Mouse (Mus musculus): ENCODE data around the gene Ripor1. TPM values are rescaled to one million over a fixed set of nuclear protein-coding genes. Genes with fewer than 3 reads are reported as not detected.
"Not testable (repeated sequence)": the region's sequence is repeated elsewhere in the genome, so short reads cannot be mapped to it uniquely, and the experiment has no call there.

Ripor1 gene
- polyA plus RNA-seq, 1 experiment from 2014 or later = 23.6 TPM

GRCm38 (mm10) chr8:105598777-105599176 lies 6.3 kb upstream of the Ripor1 start:
- H3K4me1 ChIP-seq (ENCODE audit: control insufficient read depth, insufficient read depth, low read length) = peaks cover 14% of the 10 kb centered on the region

GRCm38 (mm10) chr8:105601301-105601700 lies 3.8 kb upstream of the Ripor1 start:
- Histone ChIP-seq H3K4me1 (ENCODE audit: control insufficient read depth, insufficient read depth, low read length) (peaks cover 11% of the 10 kb centered on the region), H3K4me2 (no peak overlapping the region), H3K9ac (ENCODE audit: low read depth, low read length) (no peak overlapping the region), H3K27me3 (ENCODE audit: control insufficient read depth, insufficient read depth, low read length) (no peaks in the 10 kb centered on the region), H3K4me3 (ENCODE audit: low read depth, low read length) (no peak overlapping the region), H3K27ac (ENCODE audit: low read depth, low read length) (no peak overlapping the region), H3K9me3 (replicated peaks; ENCODE audit: control insufficient read depth, low read length) (no peaks in the 10 kb centered on the region), H3K36me3 (ENCODE audit: control insufficient read depth, insufficient read depth, low read length) (no peaks in the 10 kb centered on the region)
- 64% methylated on average over 5 of the region's 5 CpGs for WGBS (ENCODE audit: insufficient replicate concordance)
- ATAC-seq (replicated peaks; ENCODE audit: insufficient number of reproducible peaks, low FRiP score, low TSS enrichment) = no peak

More at GRCm38 (mm10) chr8:105598777-105599176, 6.3 kb upstream of the Ripor1 start:
- Histone ChIP-seq H3K36me3 (ENCODE audit: control insufficient read depth, insufficient read depth, low read length) (no peaks in the 10 kb centered on the region), H3K27ac (ENCODE audit: low read depth, low read length) (no peak overlapping the region), H3K27me3 (ENCODE audit: control insufficient read depth, insufficient read depth, low read length) (no peaks in the 10 kb centered on the region), H3K9ac (ENCODE audit: low read depth, low read length) (no peak overlapping the region), H3K9me3 (replicated peaks; ENCODE audit: control insufficient read depth, low read length) (no peaks in the 10 kb centered on the region), H3K4me3 (ENCODE audit: low read depth, low read length) (no peak overlapping the region), H3K4me2 (no peak overlapping the region)
- no peak for ATAC-seq (replicated peaks; ENCODE audit: insufficient number of reproducible peaks, low FRiP score, low TSS enrichment)
- WGBS (ENCODE audit: insufficient replicate concordance) = 57% methylated on average over 6 of the region's 6 CpGs

GRCm38 (mm10) chr8:105602540-105602939 lies 2.5 kb upstream of the Ripor1 start:
- not testable (repeated sequence) for H3K9me3 ChIP-seq (replicated peaks; ENCODE audit: control insufficient read depth, low read length); H3K27ac ChIP-seq (ENCODE audit: low read depth, low read length); H3K27me3 ChIP-seq (ENCODE audit: control insufficient read depth, insufficient read depth, low read length); H3K4me2 ChIP-seq; H3K9ac ChIP-seq (ENCODE audit: low read depth, low read length); H3K36me3 ChIP-seq (ENCODE audit: control insufficient read depth, insufficient read depth, low read length); H3K4me3 ChIP-seq (ENCODE audit: low read depth, low read length); ATAC-seq (replicated peaks; ENCODE audit: insufficient number of reproducible peaks, low FRiP score, low TSS enrichment)
- peaks cover 14% of the 10 kb centered on the region for H3K4me1 ChIP-seq (ENCODE audit: control insufficient read depth, insufficient read depth, low read length)
- WGBS (ENCODE audit: insufficient replicate concordance) = 67% methylated on average over 3 of the region's 3 CpGs

GRCm38 (mm10) chr8:105605491-105606188 lies 585 bp downstream of the Ripor1 start:
- Histone ChIP-seq H3K9ac (ENCODE audit: low read depth, low read length) (peak overlapping the region; percentile 84), H3K27ac (ENCODE audit: low read depth, low read length) (peak overlapping the region; percentile 94), H3K4me2 (peak overlapping the region; percentile 81), H3K27me3 (ENCODE audit: control insufficient read depth, insufficient read depth, low read length) (no peaks in the 10 kb centered on the region), H3K9me3 (replicated peaks; ENCODE audit: control insufficient read depth, low read length) (no peaks in the 10 kb centered on the region), H3K4me3 (ENCODE audit: low read depth, low read length) (peak overlapping the region; percentile 67), H3K36me3 (ENCODE audit: control insufficient read depth, insufficient read depth, low read length) (no peaks in the 10 kb centered on the region), H3K4me1 (ENCODE audit: control insufficient read depth, insufficient read depth, low read length) (peaks cover 22% of the 10 kb centered on the region)
- no peak; the same call in none of the 2 replicates for ATAC-seq (replicated peaks; ENCODE audit: insufficient number of reproducible peaks, low FRiP score, low TSS enrichment)
- WGBS (ENCODE audit: insufficient replicate concordance) = under 1% methylated on average over 32 of the region's 39 CpGs

- Histone ChIP-seq H3K27ac (ENCODE audit: low read depth, low read length) (peak overlapping the region; percentile 94), H3K4me2 (peak overlapping the region; percentile 81), H3K4me3 (ENCODE audit: low read depth, low read length) (peak overlapping the region; percentile 67), H3K36me3 (ENCODE audit: control insufficient read depth, insufficient read depth, low read length) (no peaks in the 10 kb centered on the region), H3K4me1 (ENCODE audit: control insufficient read depth, insufficient read depth, low read length) (peaks cover 22% of the 10 kb centered on the region), H3K27me3 (ENCODE audit: control insufficient read depth, insufficient read depth, low read length) (no peaks in the 10 kb centered on the region), H3K9ac (ENCODE audit: low read depth, low read length) (peak overlapping the region; percentile 84), H3K9me3 (replicated peaks; ENCODE audit: control insufficient read depth, low read length) (no peaks in the 10 kb centered on the region)
- 2% methylated on average over 28 of the region's 30 CpGs for WGBS (ENCODE audit: insufficient replicate concordance)
- peak; percentile 69 for ATAC-seq (replicated peaks; ENCODE audit: insufficient number of reproducible peaks, low FRiP score, low TSS enrichment)
Observed at GRCm38 (mm10) chr8:105606189-105607023, 1.4 kb downstream of the Ripor1 start.

- Histone ChIP-seq H3K4me1 (ENCODE audit: control insufficient read depth, insufficient read depth, low read length) (peaks cover 22% of the 10 kb centered on the region), H3K36me3 (ENCODE audit: control insufficient read depth, insufficient read depth, low read length) (no peaks in the 10 kb centered on the region), H3K27me3 (ENCODE audit: control insufficient read depth, insufficient read depth, low read length) (no peaks in the 10 kb centered on the region), H3K4me2 (peak overlapping the region; percentile 81), H3K4me3 (ENCODE audit: low read depth, low read length) (peak overlapping the region; percentile 67), H3K9me3 (replicated peaks; ENCODE audit: control insufficient read depth, low read length) (no peaks in the 10 kb centered on the region), H3K9ac (ENCODE audit: low read depth, low read length) (peak overlapping the region; percentile 84), H3K27ac (ENCODE audit: low read depth, low read length) (peak overlapping the region; percentile 94)
- WGBS (ENCODE audit: insufficient replicate concordance) = 6% methylated on average over 10 of the region's 10 CpGs
- no peak for ATAC-seq (replicated peaks; ENCODE audit: insufficient number of reproducible peaks, low FRiP score, low TSS enrichment)
Observed at GRCm38 (mm10) chr8:105607062-105607461, 2.0 kb downstream of the Ripor1 start.

GRCm38 (mm10) chr8:105607684-105608083 lies 2.6 kb downstream of the Ripor1 start:
- Histone ChIP-seq H3K27ac (ENCODE audit: low read depth, low read length) (no peak overlapping the region), H3K9me3 (replicated peaks; ENCODE audit: control insufficient read depth, low read length) (no peaks in the 10 kb centered on the region), H3K9ac (ENCODE audit: low read depth, low read length) (no peak overlapping the region; the same call in 1 of the 2 replicates), H3K4me2 (peak overlapping the region; percentile 81), H3K4me3 (ENCODE audit: low read depth, low read length) (no peak overlapping the region), H3K27me3 (ENCODE audit: control insufficient read depth, insufficient read depth, low read length) (no peaks in the 10 kb centered on the region), H3K4me1 (ENCODE audit: control insufficient read depth, insufficient read depth, low read length) (peaks cover 22% of the 10 kb centered on the region), H3K36me3 (ENCODE audit: control insufficient read depth, insufficient read depth, low read length) (no peaks in the 10 kb centered on the region)
- 36% methylated on average over 4 of the region's 4 CpGs for WGBS (ENCODE audit: insufficient replicate concordance)
- ATAC-seq (replicated peaks; ENCODE audit: insufficient number of reproducible peaks, low FRiP score, low TSS enrichment) = no peak

GRCm38 (mm10) chr8:105609355-105609754 lies 4.3 kb downstream of the Ripor1 start:
- Histone ChIP-seq H3K9ac (ENCODE audit: low read depth, low read length) (no peak overlapping the region), H3K36me3 (ENCODE audit: control insufficient read depth, insufficient read depth, low read length) (no peaks in the 10 kb centered on the region), H3K27me3 (ENCODE audit: control insufficient read depth, insufficient read depth, low read length) (no peaks in the 10 kb centered on the region), H3K9me3 (replicated peaks; ENCODE audit: control insufficient read depth, low read length) (no peaks in the 10 kb centered on the region), H3K4me3 (ENCODE audit: low read depth, low read length) (no peak overlapping the region), H3K27ac (ENCODE audit: low read depth, low read length) (no peak overlapping the region), H3K4me2 (no peak overlapping the region), H3K4me1 (ENCODE audit: control insufficient read depth, insufficient read depth, low read length) (peaks cover 27% of the 10 kb centered on the region)
- no peak for ATAC-seq (replicated peaks; ENCODE audit: insufficient number of reproducible peaks, low FRiP score, low TSS enrichment)
- 52% methylated on average over 2 of the region's 2 CpGs for WGBS (ENCODE audit: insufficient replicate concordance)
